Mouse (Mus musculus): ENCODE data around the gene Fam227a.

Fam227a gene

GRCm38 (mm10) chr15:79617135-79617534 lies 41.6 kb downstream of the Fam227a start:
- in situ Hi-C loops (cut with MseI, MboI), result no loop called here

- in situ Hi-C loops (cut with MseI, MboI), result no loop called here
Measured at GRCm38 (mm10) chr15:79616729-79617128, 42.0 kb downstream of the Fam227a start.

- in situ Hi-C loops (cut with MseI, MboI), result no loop called here
Measured at GRCm38 (mm10) chr15:79615501-79615900, 43.3 kb downstream of the Fam227a start.

- in situ Hi-C loops (cut with MseI, MboI), result no loop called here
Measured at GRCm38 (mm10) chr15:79609226-79609625, 49.5 kb downstream of the Fam227a start.

- in situ Hi-C loops (cut with MseI, MboI), result no loop called here
Measured at GRCm38 (mm10) chr15:79608214-79608613, 50.5 kb downstream of the Fam227a start.

- in situ Hi-C loops (cut with MseI, MboI), result no loop called here
Measured at GRCm38 (mm10) chr15:79607757-79608156, 51.0 kb downstream of the Fam227a start.

GRCm38 (mm10) chr15:79606161-79606560 lies 52.6 kb downstream of the Fam227a start:
- in situ Hi-C loops (cut with MseI, MboI), result no loop called here

GRCm38 (mm10) chr15:79604990-79605665 lies 53.6 kb downstream of the Fam227a start, which contains the start of gene Dmc1:
Gene Dmc1 (minus strand): TSS chr15:79605109.
- in situ Hi-C loops (cut with MseI, MboI), result no loop called here

- in situ Hi-C loops (cut with MseI, MboI), result no loop called here
Measured at GRCm38 (mm10) chr15:79600176-79600575, 58.6 kb downstream of the Fam227a start.

- in situ Hi-C loops (cut with MseI, MboI), result no loop called here
Measured at GRCm38 (mm10) chr15:79598715-79599114, 60.0 kb downstream of the Fam227a start.

- in situ Hi-C loops (cut with MseI, MboI), result no loop called here
Measured at GRCm38 (mm10) chr15:79581581-79581980, 77.2 kb downstream of the Fam227a start.

GRCm38 (mm10) chr15:79577671-79578426 lies 80.9 kb downstream of the Fam227a start:
- in situ Hi-C loops (cut with MseI, MboI), result no loop called here

- in situ Hi-C loops (cut with MseI, MboI), result no loop called here
Measured at GRCm38 (mm10) chr15:79576947-79577346, 81.8 kb downstream of the Fam227a start.

- in situ Hi-C loops (cut with MseI, MboI), result no loop called here
Measured at GRCm38 (mm10) chr15:79575543-79576222, 83.1 kb downstream of the Fam227a start.

GRCm38 (mm10) chr15:79562417-79562816 lies 96.3 kb downstream of the Fam227a start:
- in situ Hi-C loops (cut with MseI, MboI), result no loop called here

- in situ Hi-C loops (cut with MseI, MboI), result no loop called here
Measured at GRCm38 (mm10) chr15:79559649-79560048, 99.1 kb downstream of the Fam227a start.

Measured in mouse trophoblast stem cell (cell line).